Mouse (Mus musculus) stomach, postnatal 0 days (tissue): Measurements from ENCODE around the gene Mgam. TPM values are rescaled to one million over a fixed set of nuclear protein-coding genes. Genes with fewer than 3 reads are reported as not detected.

Source experiments
- ATAC-seq: fragments of 200-750 bp; cut with Nextera tagmentation; 2 replicates; pipeline ENCODE4 v1.8.0; 2017; ENCODE audit not compliant: low FRiP score, low TSS enrichment
- DNase-seq: peaks from one replicate; pipeline ENCODE4 v3.0.0-alpha.2; 2016; ENCODE audit warnings: low spot score
- H3K27ac ChIP-seq: fragments of 300-500 bp; sonication (generic); replicated peaks from 2 replicates; pipeline ENCODE4 v1.5.1; 2014; ENCODE audit warnings: mild to moderate bottlenecking, control low read depth
- H3K27me3 ChIP-seq: fragments of 300-500 bp; sonication (generic); 2 replicates; pipeline ENCODE4 v1.6.1; 2014; ENCODE audit warnings: low read length; ENCODE audit not compliant: control insufficient read depth, insufficient read depth
- H3K36me3 ChIP-seq: fragments of 300-500 bp; sonication (generic); 2 replicates; pipeline ENCODE4 v1.6.1; 2014; ENCODE audit warnings: low read length, mixed read lengths; ENCODE audit not compliant: control insufficient read depth, insufficient read depth
- H3K4me1 ChIP-seq: fragments of 300-500 bp; sonication (generic); replicated peaks from 2 replicates; pipeline ENCODE4 v1.6.1; 2014; ENCODE audit warnings: antibody characterized with exemption; ENCODE audit not compliant: control insufficient read depth, insufficient read depth
- H3K4me2 ChIP-seq: fragments of 300-500 bp; sonication (generic); replicated peaks from 2 replicates; pipeline ENCODE4 v1.6.1; 2014; ENCODE audit warnings: low read depth, mild to moderate bottlenecking, control low read depth, moderate library complexity
- H3K4me3 ChIP-seq: fragments of 300-500 bp; sonication (generic); 2 replicates; pipeline ENCODE4 v1.5.1; 2014; ENCODE audit warnings: low read depth, low read length, control low read depth
- H3K9ac ChIP-seq: fragments of 300-500 bp; sonication (generic); 2 replicates; pipeline ENCODE4 v1.6.1; 2014; ENCODE audit warnings: mild to moderate bottlenecking, low read length, control low read depth, mixed read lengths
- H3K9me3 ChIP-seq: fragments of 300-500 bp; sonication (generic); 2 replicates; pipeline ENCODE4 v1.6.1; 2016; ENCODE audit warnings: low read length; ENCODE audit not compliant: control insufficient read depth
- CTCF ChIP-seq: IDR thresholded peaks from 2 replicates; pipeline ENCODE4 v1.5.1; 2016; ENCODE audit warnings: antibody characterized with exemption, low read depth, mild to moderate bottlenecking, moderate library complexity
- EP300 ChIP-seq: optimal IDR thresholded peaks from 2 replicates; pipeline ENCODE3; 2016; ENCODE audit warnings: antibody characterized with exemption
- WGBS: fragments of 180-500 bp; shearing (Covaris S2); extraction: QIAGEN DNeasy Blood & Tissue Kit; methylation state at CpG from one replicate; pipeline ENCODE4 v1.1.7; 2014; 5-methylcytosine and 5-hydroxymethylcytosine counted together
- polyA plus RNA-seq: library from polyadenylated mRNA; unstranded; fragments of >200 nt; fragmentation: Nextera tagmentation; extraction: Ambion mirVana; gene quantifications from 2 replicates; pipeline ENCODE4 v1.2.1, GENCODE M21; 2015

The Mgam gene
- polyA plus RNA-seq, 1 experiment from 2014 or later = 0.06 TPM

- 57% methylated on average over 4 of the region's 4 CpGs for WGBS
- Histone ChIP-seq H3K36me3 (no peaks in the 10 kb centered on the region), H3K27me3 (no peaks in the 10 kb centered on the region), H3K4me2 (no peak overlapping the region), H3K9ac (no peak overlapping the region), H3K27ac (no peak overlapping the region), H3K9me3 (no peaks in the 10 kb centered on the region), H3K4me3 (no peak overlapping the region), H3K4me1 (no peaks in the 10 kb centered on the region)
- no peak for ATAC-seq
- no peak for TF ChIP-seq EP300
- TF ChIP-seq CTCF = no peak
- no peak for DNase-seq
Observed at GRCm38 (mm10) chr6:40795077-40795812, 166.6 kb downstream of the Mgam start.

DNA sequence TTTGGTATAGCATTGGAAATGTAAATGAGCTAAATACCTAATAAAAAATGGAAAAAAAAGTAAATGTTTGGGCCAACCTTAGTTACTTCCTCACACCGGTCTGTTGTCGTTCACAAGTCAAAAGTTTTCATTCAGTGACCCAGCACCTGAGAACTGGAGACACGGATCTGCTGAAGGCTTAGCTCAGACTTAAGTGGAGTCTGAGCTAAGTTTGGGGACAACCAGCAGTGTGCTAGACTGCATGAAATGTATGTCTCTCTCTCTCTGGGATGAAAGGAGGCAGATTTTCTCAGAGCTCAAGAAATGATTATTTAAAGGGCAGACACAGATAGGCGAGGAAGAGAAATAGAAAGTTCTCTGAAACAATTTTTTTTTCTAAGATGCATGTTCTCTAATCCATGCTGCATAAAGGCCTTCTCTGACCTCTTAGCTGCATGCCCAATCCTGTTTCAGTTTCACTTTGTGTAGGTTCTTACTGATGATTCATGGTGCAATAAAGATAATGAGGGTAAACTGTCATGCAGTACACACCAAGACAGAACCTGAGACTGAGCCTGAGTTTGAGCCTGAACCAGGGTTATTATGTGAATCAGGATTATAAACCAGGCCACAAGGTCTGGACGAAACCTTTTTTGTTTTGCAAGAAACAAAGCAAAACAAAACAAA, 189.7 kb downstream of the Mgam start:
- no peak for DNase-seq

More for the DNA sequence above, 189.7 kb downstream of the Mgam start:
- Histone ChIP-seq H3K4me3 (no peak overlapping the region), H3K9ac (no peak overlapping the region), H3K4me1 (no peaks in the 10 kb centered on the region), H3K27me3 (no peaks in the 10 kb centered on the region), H3K27ac (no peak overlapping the region), H3K4me2 (no peak overlapping the region), H3K9me3 (no peaks in the 10 kb centered on the region), H3K36me3 (no peaks in the 10 kb centered on the region)
- TF ChIP-seq EP300 (no peak), CTCF (no peak)
- no peak for ATAC-seq
- 80% methylated on average over 5 of the region's 5 CpGs for WGBS

Other genes with a start within 250 kb of the Mgam start
- gene E330009J07Rik, start 192.7 kb upstream of the Mgam start, polyA plus RNA-seq = 11.0 TPM in 2 replicates
- 0.05 TPM in 1 of 2 replicates, not detected in the other for gene Wee2, start 189.7 kb upstream of the Mgam start, polyA plus RNA-seq
- 89.2 and 93.6 TPM in 2 replicates for gene Ssbp1, start 157.5 kb upstream of the Mgam start, polyA plus RNA-seq
- gene Tas2r137, start 137.6 kb upstream of the Mgam start, polyA plus RNA-seq = not detected in 2 replicates
- gene Tas2r108, start 135.3 kb upstream of the Mgam start, polyA plus RNA-seq = 0.10 TPM in 1 of 2 replicates, not detected in the other
- gene Prss37, start 109.3 kb upstream of the Mgam start, polyA plus RNA-seq = not detected in 2 replicates
- 0.04 TPM in 1 of 2 replicates, not detected in the other for gene Olfr461, start 73.8 kb upstream of the Mgam start, polyA plus RNA-seq
- not detected in 2 replicates for gene Olfr460, start 59.3 kb upstream of the Mgam start, polyA plus RNA-seq
- gene Clec5a, start 43.0 kb upstream of the Mgam start, polyA plus RNA-seq = 1.1 and 1.2 TPM in 2 replicates
- not detected in 2 replicates for gene Tas2r138, start 15.5 kb upstream of the Mgam start, polyA plus RNA-seq